Mouse (Mus musculus): Measurements from ENCODE around the gene Casc4.
A peak's percentile ranks its signal among the peaks of the same experiment; 100 is the strongest.

The Casc4 gene

GRCm38 (mm10) chr2:121909975-121910374 is 43.2 kb downstream of the Casc4 start:
- peak; percentile 8 for DNase-seq (ENCODE audit: low read depth, low spot score)

- no peak for DNase-seq (ENCODE audit: low read depth, low spot score)
Measured at GRCm38 (mm10) chr2:121916047-121916970, 49.5 kb downstream of the Casc4 start.

GRCm38 (mm10) chr2:121937624-121938023 is 70.9 kb downstream of the Casc4 start:
- DNase-seq (ENCODE audit: low read depth, low spot score), result peak; percentile 4

DNA sequence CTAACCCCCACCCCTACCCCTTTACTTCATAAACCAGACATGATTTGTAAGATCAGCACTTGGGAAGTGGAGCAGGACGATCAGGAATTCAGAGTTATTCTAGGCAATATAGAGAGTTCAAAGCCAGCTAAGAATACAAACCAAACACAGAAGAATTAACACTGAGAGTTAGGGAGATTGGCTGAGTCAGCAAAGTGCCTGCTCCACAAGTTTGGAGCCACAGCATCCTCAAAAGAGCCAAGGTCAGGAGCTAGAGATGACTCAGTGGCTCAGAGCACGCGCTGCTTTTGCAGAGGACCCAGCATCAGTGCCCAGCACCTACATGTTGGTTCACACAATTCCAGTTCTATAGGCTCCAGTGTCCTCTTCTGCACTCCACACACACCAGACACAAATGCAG is 76.6 kb downstream of the Casc4 start:
- DNase-seq (ENCODE audit: low read depth, low spot score), result no peak

DNA sequence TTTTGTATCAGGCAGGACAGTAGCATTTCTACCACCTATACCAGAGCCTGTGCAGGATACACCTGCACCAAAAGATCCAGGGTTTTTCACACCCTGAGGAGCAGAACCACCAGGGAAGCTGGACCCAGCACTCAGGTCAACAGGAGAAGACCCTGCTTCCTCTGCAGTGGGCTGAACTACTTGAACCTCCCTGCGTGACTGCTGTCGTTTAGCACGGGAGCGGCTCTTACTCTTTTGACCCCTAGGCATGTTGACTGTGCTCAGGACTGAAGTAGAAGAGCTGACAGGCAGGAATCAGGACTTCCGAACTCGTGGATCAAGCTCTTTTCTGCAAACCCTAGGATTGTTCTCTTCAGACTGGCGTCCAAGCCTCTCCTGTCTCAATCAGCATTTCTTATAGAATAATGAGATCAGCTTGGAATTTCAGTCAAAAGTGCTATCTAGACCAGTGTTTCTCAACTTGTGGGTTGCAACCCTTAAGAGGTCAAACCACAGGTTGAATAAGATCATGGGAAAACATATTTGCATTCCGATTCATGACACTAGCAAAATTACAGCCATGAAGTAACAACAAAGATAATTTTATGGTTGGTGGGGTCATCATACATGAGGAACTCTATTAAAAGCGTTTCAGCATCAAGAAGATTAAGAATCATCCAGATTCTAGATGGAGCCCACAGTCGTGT is 88.3 kb downstream of the Casc4 start:
- no peak for DNase-seq (ENCODE audit: low read depth, low spot score)

GRCm38 (mm10) chr2:121955765-121956223 is 89.0 kb downstream of the Casc4 start, which contains the start of the genes Ctdspl2 and Mageb3:
Gene Ctdspl2 (plus strand): TSS chr2:121956001.
Gene Mageb3 (minus strand): TSS chr2:121956092.
- peak; percentile 97 for DNase-seq (ENCODE audit: low read depth, low spot score)

- peak; percentile 97 for DNase-seq (ENCODE audit: low read depth, low spot score)
Measured at GRCm38 (mm10) chr2:121956224-121957018, 89.7 kb downstream of the Casc4 start.

GRCm38 (mm10) chr2:121957216-121957792 is 90.5 kb downstream of the Casc4 start:
- peak; percentile 43 for DNase-seq (ENCODE audit: low read depth, low spot score)

Data from CD4-positive, CD25-positive, alpha-beta regulatory T cell, adult 2 months (primary cell).